Mouse (Mus musculus): Measurements from ENCODE around the gene Trim8.

DNA sequence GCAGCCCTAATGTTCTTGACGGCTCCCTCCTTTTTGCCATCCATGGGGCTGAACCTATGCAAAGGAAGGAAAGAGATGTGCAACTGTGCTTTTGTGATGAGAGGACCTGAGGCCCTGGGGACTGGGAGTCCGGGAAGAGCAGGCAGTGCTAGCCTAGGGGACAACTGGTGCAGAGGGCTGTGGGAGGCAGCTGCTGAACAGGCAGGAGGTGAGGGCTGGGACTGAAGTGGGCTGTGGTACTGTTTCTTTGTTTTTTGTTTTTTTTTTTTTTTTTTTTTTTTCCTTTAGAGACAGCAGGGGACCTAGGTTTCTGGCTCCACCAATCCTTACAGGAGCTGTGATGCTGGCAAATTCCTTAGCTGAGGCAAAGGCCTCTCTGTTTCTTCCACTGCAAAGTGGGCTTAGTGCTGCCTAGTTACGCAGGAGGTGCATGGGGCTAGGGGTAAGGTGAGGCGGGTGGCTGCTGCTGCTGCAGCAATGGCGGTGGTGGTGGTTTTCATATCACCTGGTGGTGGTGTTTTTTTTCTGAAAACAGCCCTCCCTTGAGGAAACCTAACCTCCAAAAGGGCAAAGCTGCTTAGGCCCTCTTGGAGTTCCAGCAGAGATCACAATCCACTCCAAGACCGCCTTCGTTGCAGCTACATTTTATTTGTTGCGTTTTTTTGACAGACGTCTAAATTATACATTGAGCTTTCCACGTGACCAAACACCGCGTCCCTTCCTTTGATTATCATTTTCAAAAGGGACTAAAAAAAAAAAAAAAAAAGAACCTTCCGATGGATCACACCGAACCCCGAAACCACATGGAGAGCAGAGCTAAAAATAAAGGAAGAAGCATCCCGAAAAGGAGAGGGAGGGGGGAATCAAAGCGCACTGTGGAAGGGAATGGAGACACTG lies 26.4 kb downstream of the Trim8 start:
- TF ChIP-seq CTCF (IDR thresholded peaks at IDR 0.05; ENCODE audit: low read depth) (no peak), EP300 (IDR thresholded peaks at IDR 0.05; ENCODE audit: low read depth) (no peak)

Measured in liver, postnatal 0 days (tissue).